Mouse (Mus musculus) forebrain, embryonic 10.5 days (tissue): Measurements from ENCODE around the gene Fst. TPM values are rescaled to one million over a fixed set of nuclear protein-coding genes. Genes with fewer than 3 reads are reported as not detected.

Experiments
- DNase-seq: peaks from one replicate; pipeline ENCODE4 v3.0.0-alpha.2; 2017; ENCODE audit warnings: low spot score; ENCODE audit errors: extremely low spot score
- H3K27ac ChIP-seq: fragments of 300-500 bp; sonication (generic); 2 replicates; pipeline ENCODE4 v1.5.1; 2016; ENCODE audit warnings: mild to moderate bottlenecking
- H3K27me3 ChIP-seq: fragments of 300-500 bp; sonication (generic); 2 replicates; pipeline ENCODE4 v1.6.1; 2016; ENCODE audit warnings: mild to moderate bottlenecking; ENCODE audit not compliant: poor library complexity, severe bottlenecking
- H3K36me3 ChIP-seq: fragments of 300-500 bp; sonication (generic); replicated peaks from 2 replicates; pipeline ENCODE4 v1.6.1; 2016; ENCODE audit warnings: mild to moderate bottlenecking, moderate library complexity
- H3K4me1 ChIP-seq: fragments of 300-500 bp; sonication (generic); 2 replicates; pipeline ENCODE4 v1.6.1; 2016
- H3K4me3 ChIP-seq: fragments of 300-500 bp; sonication (generic); 2 replicates; pipeline ENCODE4 v1.5.1; 2016; ENCODE audit warnings: mild to moderate bottlenecking, moderate library complexity
- H3K9me3 ChIP-seq: fragments of 300-500 bp; sonication (generic); 2 replicates; pipeline ENCODE4 v1.6.1; 2016; ENCODE audit warnings: mild to moderate bottlenecking, moderate library complexity
- WGBS: fragments of 180-500 bp; shearing (Covaris S2); methylation state at CpG from one replicate; pipeline ENCODE4 v1.1.7; 2016; 5-methylcytosine and 5-hydroxymethylcytosine counted together
- polyA plus RNA-seq: library from polyadenylated mRNA; unstranded; fragments of >200 nt; fragmentation: Nextera tagmentation; extraction: Ambion mirVana; gene quantifications from 2 replicates; pipeline ENCODE4 v1.2.1, GENCODE M21; 2016

Gene Fst
- polyA plus RNA-seq, 1 experiment from 2014 or later: 13.9 TPM

DNA sequence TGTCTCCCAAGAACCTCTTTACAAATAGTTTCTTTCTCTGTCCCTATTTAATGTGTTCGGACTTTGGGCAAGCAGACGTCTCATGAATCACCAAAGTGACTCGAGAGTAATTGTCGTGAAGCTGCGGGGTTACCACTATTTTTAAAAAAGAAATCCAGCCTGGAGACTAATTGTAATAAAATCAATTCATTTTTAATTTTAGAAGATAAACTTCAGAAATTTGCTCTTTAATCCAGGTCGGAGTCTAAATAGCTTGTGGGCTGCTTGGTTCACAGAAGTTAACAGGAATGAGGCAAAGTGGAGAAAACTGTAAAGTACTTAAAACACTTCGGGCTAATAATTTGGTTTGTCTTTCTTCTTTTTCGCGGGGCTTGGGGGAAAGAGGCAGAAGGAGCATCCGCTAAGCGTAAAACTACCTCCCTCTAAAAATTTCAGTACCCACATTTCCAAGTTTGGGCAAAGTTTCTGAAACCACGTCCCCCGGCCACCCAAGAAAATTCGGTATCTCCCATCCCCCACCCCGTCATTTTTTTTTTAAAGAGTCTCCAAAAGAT, 1.1 kb downstream of the Fst start:
- Histone ChIP-seq H3K9me3 (no peaks in the 10 kb centered on the region), H3K4me3 (peak overlapping the region; percentile 67), H3K4me1 (peaks cover 48% of the 10 kb centered on the region), H3K36me3 (peaks cover 7% of the 10 kb centered on the region), H3K27me3 (peaks cover 75% of the 10 kb centered on the region), H3K27ac (peak overlapping the region; percentile 89; the same call in 1 of the 2 replicates)
- no peak for DNase-seq
- 2% methylated on average over 15 of the region's 15 CpGs for WGBS

DNA sequence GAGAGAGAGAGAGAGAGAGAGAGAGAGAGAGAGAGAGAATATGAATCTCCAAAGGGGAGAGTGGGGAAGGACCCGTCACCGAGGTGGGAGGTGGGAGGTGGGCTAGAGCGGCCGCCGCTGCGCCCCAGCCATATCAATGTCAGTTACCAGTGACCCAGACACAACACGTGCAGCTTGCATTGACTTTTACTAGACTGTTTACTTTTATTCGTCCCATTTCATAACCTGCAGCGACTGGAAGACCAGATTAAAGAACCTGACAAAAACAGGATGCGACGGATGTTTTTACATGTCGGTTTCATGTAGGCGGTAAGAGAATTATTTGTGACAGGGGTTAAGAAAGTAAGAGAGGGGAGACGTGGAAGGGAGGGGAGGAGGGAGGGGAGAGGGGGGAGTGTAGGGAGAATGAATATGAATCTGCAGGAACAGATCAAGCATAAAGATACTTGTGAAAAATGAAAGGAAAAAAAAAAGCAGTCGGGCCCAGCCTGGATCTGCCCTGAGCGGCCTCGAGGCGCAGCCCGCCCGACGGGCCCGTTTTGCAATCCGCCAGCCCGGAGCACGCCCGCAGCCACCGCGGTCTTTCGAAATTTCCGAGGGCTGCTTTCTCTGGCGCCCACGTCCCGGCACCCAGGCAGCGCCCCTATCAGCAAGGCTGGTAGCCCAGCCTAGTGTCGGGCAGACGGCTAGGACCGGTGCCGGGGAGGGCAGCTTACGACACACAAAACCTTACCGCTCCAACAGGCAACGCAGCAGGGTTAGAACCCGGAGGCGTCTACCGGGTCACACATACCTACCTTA, 1.8 kb downstream of the Fst start:
- H3K4me1 ChIP-seq: peaks cover 48% of the 10 kb centered on the region
- WGBS: under 1% methylated on average over 44 of the region's 44 CpGs
- peak; percentile 39 for DNase-seq
- H3K27ac ChIP-seq: peak overlapping the region; percentile 75
- H3K27me3 ChIP-seq: peaks cover 75% of the 10 kb centered on the region
- H3K9me3 ChIP-seq: no peaks in the 10 kb centered on the region
- peaks cover 11% of the 10 kb centered on the region for H3K36me3 ChIP-seq
- peak overlapping the region; percentile 67 for H3K4me3 ChIP-seq

DNA sequence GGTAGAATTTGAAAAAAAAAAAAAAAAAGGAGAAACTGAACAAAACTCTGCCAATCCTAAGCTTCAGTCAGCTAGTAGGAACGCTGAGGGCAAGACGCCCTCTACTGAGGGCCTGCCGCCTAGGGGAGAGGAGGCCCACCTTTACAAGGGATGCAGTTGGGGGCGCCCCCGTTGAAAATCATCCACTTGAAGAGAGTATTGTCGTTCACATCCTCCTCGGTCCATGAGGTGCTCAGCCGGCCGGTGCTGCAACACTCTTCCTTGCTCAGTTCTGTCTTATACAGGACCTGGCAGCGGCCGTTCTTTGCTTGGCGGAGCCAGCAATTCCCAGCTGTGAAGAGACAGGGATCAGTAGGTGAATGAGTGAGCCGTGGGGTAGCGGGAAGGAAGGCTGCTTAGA, 2.5 kb downstream of the Fst start:
- Histone ChIP-seq H3K4me1 (peaks cover 48% of the 10 kb centered on the region), H3K27ac (peak overlapping the region; percentile 74), H3K27me3 (peaks cover 69% of the 10 kb centered on the region), H3K9me3 (no peaks in the 10 kb centered on the region; the same call in 1 of the 2 replicates), H3K4me3 (peak overlapping the region; percentile 67), H3K36me3 (peaks cover 18% of the 10 kb centered on the region)
- peak; percentile 66 for DNase-seq
- WGBS: 3% methylated on average over 14 of the region's 14 CpGs

DNA sequence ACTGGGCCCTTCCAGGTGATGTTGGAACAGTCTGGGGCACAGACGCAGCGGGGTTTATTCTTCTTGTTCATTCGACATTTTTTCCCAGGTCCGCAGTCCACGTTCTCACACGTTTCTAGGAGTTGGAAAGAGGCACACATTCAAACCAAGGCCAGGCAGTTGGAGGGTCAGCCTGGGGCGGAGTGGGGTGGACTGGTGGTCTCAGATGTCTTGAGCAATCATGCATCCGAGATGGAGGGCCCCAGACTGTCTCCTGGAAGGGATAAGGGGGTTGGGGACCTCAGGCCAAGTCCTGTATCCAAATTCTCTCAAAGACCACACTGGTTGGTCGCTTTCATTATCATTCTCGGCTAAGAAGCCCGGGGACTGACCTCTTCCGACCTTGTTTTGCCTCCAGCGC, 3.0 kb downstream of the Fst start:
- DNase-seq: no peak
- WGBS: 20% methylated on average over 13 of the region's 13 CpGs
- Histone ChIP-seq H3K9me3 (no peaks in the 10 kb centered on the region; the same call in 1 of the 2 replicates), H3K36me3 (peaks cover 19% of the 10 kb centered on the region), H3K4me3 (peak overlapping the region; percentile 67), H3K4me1 (peaks cover 48% of the 10 kb centered on the region), H3K27me3 (peaks cover 68% of the 10 kb centered on the region), H3K27ac (0 out of 2 replicates have a peak overlapping the region, but pooled peaks have one; percentile 74)

DNA sequence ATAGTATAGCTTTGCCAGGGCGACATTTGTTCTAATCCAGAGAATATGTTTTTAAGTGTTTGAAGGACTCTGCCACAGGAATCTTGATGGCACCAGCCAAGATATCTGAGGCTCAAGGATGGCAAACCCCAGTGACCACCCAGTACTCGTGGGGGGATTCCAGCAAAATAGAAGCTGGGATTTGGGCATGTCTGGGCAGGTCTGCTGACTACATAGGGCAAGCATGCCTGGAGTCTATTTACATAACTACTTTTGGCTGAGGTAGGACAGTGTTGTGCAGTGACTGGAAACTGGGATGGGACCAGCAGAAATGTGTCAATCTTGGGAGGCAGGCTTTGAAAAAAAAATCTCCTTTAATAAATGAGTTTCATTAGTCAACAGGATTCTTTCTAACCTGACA, 11.5 kb downstream of the Fst start:
- 76% methylated on average over 2 of the region's 2 CpGs for WGBS
- no peaks in the 10 kb centered on the region for H3K27me3 ChIP-seq
- no peak overlapping the region for H3K4me3 ChIP-seq
- H3K4me1 ChIP-seq: no peaks in the 10 kb centered on the region
- no peaks in the 10 kb centered on the region; the same call in 1 of the 2 replicates for H3K9me3 ChIP-seq
- DNase-seq: no peak
- peaks cover 9% of the 10 kb centered on the region; the same call in 1 of the 2 replicates for H3K36me3 ChIP-seq
- no peak overlapping the region for H3K27ac ChIP-seq

DNA sequence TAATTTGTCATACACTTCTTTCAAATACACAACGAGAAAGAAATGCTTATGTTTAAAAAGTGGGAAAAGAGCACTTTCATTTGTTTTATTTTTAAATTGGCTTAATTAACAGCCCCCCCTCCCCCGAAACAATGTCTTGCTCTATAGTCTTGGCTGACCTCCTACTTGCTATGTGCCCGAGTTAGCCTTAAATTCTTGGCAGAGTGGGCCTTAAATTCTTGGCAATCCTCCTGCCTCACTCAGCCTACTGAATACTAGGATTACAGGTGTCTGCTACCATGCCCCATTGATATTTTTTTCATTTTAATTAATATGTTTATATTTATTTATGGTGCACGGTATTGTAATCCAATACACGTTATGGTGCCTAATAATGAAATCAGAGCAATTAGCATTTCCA, 26.3 kb downstream of the Fst start:
- Histone ChIP-seq H3K36me3 (no peaks in the 10 kb centered on the region), H3K9me3 (no peaks in the 10 kb centered on the region), H3K4me1 (no peaks in the 10 kb centered on the region), H3K27ac (no peak overlapping the region), H3K27me3 (no peaks in the 10 kb centered on the region), H3K4me3 (no peak overlapping the region)
- no peak for DNase-seq
- WGBS: 86% methylated on average over 5 of the region's 5 CpGs

DNA sequence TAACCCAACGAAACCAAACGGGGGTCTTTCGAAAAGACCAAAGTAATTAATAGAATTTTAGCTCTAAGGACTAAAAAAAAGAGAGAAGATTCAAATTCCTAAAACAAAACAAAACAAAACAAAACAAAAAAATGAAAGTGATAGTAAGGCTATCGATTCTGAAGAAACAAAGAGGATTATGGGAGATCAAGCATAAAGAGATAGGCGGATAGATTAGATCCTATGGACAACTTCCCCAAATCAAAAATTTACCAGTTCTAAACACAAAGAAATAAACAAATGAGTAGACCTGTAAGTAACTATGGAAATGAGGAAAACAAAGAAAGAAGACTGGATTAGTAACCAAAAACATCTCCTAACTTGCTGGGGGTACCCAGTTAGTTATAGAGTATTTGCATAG, 33.5 kb downstream of the Fst start:
- H3K27ac ChIP-seq: no peak overlapping the region
- H3K36me3 ChIP-seq: no peaks in the 10 kb centered on the region
- WGBS: 93% methylated on average over 5 of the region's 5 CpGs
- H3K27me3 ChIP-seq: no peaks in the 10 kb centered on the region
- no peaks in the 10 kb centered on the region for H3K9me3 ChIP-seq
- DNase-seq: no peak
- no peaks in the 10 kb centered on the region for H3K4me1 ChIP-seq
- no peak overlapping the region for H3K4me3 ChIP-seq

DNA sequence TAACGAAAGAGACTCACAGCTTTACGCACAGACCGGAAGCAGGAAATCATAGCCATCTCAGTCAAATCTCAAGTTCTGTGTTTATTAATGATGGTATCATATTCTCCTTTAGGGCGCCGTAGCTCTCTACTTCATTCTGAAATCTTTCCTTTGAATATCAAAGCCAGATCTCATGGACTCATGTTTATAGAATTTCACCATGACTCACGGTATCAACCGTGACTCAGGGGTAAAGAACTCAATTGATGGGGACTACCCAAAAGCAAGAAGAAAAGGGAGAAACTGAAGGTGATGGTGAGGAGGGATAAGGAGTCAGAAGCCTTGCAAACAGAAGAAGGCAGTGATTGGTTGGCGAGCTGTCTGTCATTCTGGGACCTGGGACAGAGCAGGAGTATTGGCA, 38.5 kb downstream of the Fst start:
- Histone ChIP-seq H3K4me1 (no peaks in the 10 kb centered on the region), H3K9me3 (no peaks in the 10 kb centered on the region), H3K4me3 (no peak overlapping the region), H3K27ac (no peak overlapping the region), H3K36me3 (no peaks in the 10 kb centered on the region), H3K27me3 (no peaks in the 10 kb centered on the region)
- 89% methylated on average over 8 of the region's 8 CpGs for WGBS
- DNase-seq: no peak

DNA sequence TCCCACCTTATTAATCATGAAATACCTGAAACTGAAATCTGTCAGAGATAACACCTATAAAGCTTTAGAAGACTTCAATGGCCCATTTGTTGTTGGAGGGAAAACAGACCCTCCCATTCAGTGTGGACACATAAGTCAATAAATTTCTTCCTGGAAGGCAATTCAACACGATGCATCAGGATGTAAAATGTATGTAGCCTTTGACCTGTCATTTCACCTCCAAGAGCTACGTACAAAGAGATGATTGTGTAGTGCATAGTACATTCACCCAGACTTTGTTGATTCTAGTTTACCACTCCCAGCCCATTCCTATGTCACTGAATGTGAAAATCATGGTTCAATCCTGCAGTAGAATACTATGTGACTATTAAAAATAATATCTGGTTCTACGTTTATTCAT, 39.4 kb downstream of the Fst start:
- H3K4me1 ChIP-seq: no peaks in the 10 kb centered on the region
- no peak for DNase-seq
- H3K4me3 ChIP-seq: no peak overlapping the region
- no peak overlapping the region for H3K27ac ChIP-seq
- no peaks in the 10 kb centered on the region for H3K9me3 ChIP-seq
- no peaks in the 10 kb centered on the region for H3K27me3 ChIP-seq
- WGBS: 77% methylated on average over 3 of the region's 3 CpGs
- H3K36me3 ChIP-seq: no peaks in the 10 kb centered on the region

DNA sequence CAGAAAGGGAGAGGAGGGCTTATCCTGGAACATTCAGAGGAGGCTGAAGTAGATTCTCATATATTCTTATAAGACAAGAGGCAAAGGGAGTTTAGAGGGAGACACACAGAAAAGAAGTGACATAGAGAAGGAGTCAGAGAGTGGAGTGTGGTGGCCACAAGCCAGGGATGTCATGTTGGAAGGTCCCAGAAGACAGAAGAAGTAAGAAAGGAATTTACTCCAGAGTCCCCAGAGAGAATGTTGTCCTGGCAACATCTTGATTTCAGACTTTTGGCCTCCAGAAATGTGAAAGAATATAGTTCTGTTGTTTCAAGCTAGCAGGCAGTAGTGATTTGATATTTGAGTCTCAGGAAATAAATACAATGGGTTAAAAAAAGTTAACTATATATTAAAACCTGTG, 46.4 kb downstream of the Fst start:
- Histone ChIP-seq H3K4me1 (peaks cover 11% of the 10 kb centered on the region), H3K27ac (no peak overlapping the region), H3K9me3 (no peaks in the 10 kb centered on the region), H3K4me3 (no peak overlapping the region), H3K36me3 (no peaks in the 10 kb centered on the region), H3K27me3 (no peaks in the 10 kb centered on the region)
- DNase-seq: no peak

DNA sequence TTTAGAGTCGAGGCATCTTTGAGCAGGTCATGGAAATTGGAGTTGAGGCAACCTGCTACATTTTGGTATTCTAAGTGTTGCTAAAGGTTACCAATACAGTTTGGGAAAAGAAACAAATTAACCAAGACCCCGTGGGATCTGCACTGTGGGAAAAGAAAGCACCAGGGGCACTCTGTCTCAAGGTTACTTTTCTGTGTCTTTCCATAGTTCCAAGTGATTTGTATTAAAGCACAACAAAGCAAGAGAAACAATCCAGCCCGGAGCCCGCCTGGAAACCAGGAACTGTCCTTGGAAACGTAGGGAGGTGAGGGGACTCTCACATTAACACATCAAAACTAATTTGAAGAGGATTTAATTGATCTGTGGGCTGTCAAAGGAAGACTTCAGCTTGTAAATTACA, 51.9 kb downstream of the Fst start:
- WGBS: 2% methylated on average over 5 of the region's 5 CpGs

DNA sequence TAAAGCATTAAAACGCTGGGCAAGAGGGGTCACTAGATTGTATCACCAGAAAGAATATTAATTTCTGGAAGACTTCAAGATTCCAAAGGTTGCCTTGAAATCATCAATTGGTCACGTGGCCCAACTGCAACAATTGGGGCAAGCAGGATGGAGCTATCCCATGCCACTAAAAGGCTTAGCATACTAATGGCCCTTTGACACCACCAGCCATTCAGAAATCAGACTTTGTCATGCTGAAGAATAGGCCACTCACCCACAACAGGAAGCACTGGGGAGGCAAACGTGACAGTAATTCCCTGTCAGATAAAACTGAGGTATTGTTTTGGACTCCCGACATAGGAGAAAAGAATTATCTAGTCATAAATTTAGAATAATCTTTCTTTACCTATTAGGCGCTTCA, 52.3 kb downstream of the Fst start:
- Histone ChIP-seq H3K9me3 (no peaks in the 10 kb centered on the region), H3K36me3 (no peaks in the 10 kb centered on the region), H3K4me3 (peak overlapping the region; percentile 10; the same call in 1 of the 2 replicates), H3K4me1 (peaks cover 29% of the 10 kb centered on the region), H3K27me3 (no peaks in the 10 kb centered on the region), H3K27ac (peak overlapping the region; percentile 56; the same call in 1 of the 2 replicates)
- no peak for DNase-seq
- 3% methylated on average over 5 of the region's 5 CpGs for WGBS

More for the DNA sequence above, 51.9 kb downstream of the Fst start:
- no peaks in the 10 kb centered on the region for H3K9me3 ChIP-seq
- DNase-seq: no peak
- no peaks in the 10 kb centered on the region for H3K27me3 ChIP-seq
- peaks cover 29% of the 10 kb centered on the region for H3K4me1 ChIP-seq
- peak overlapping the region; percentile 35; the same call in 1 of the 2 replicates for H3K27ac ChIP-seq
- peak overlapping the region; percentile 10; the same call in 1 of the 2 replicates for H3K4me3 ChIP-seq
- no peaks in the 10 kb centered on the region for H3K36me3 ChIP-seq

DNA sequence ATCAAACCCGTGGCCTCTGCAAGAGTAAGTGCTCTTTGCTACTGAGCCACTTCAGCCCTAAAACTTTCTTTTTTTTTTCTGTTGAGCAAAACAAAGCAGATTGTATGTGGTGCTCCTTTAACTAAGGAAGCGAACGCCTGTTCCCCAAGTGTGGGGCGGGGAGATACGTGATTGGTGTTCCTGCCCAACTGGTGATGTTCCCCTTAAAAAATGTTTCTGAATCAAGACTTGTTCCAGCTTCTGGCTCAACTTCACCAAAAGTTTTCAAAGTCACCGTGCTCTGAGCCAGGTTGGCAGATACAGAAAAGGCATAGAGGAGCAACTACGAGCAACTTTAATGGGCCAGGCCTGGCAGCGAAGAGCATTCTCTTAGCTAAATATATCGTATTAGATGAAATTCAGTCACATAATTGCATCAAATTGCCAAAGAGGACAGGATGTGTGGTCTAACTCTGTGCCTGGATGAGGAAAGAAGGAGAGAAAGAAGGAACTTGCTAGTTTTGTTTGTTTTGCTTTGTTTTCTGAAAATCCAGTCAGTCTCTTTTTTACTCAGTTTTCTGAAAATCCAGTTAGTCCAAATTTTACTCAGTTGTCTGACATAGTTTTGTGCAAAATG, 53.5 kb downstream of the Fst start:
- no peak for DNase-seq
- peaks cover 29% of the 10 kb centered on the region for H3K4me1 ChIP-seq
- H3K9me3 ChIP-seq: no peaks in the 10 kb centered on the region
- no peaks in the 10 kb centered on the region for H3K36me3 ChIP-seq
- no peak overlapping the region for H3K4me3 ChIP-seq
- H3K27me3 ChIP-seq: no peaks in the 10 kb centered on the region
- WGBS: 87% methylated on average over 9 of the region's 9 CpGs
- no peak overlapping the region for H3K27ac ChIP-seq
